Mouse (Mus musculus) cerebellum, postnatal 10 days (tissue): Measurements from ENCODE around the gene Gzmg.
A peak's percentile ranks its signal among the peaks of the same experiment; 100 is the strongest.
"Not testable (repeated sequence)": the region's sequence is repeated elsewhere in the genome, so short reads cannot be mapped to it uniquely, and the experiment has no call there.

Experiments
- DNase-seq, 2 experiments: peaks; one replicate each; pipeline ENCODE4 v3.0.0; 2021; ENCODE audit warnings: mixed read lengths in 2 of 2

Gene Gzmg

GRCm38 (mm10) chr14:56159479-56159878 lies at the start of gene Gzmg:
TSS of gene Gzmg (minus strand) at chr14:56159579.
- DNase-seq, result not testable (repeated sequence)

- DNase-seq, result no peak
Measured at GRCm38 (mm10) chr14:56205613-56206012, 46.2 kb upstream of the Gzmg start.

- peak; percentile 65 to 67 for DNase-seq
Measured at GRCm38 (mm10) chr14:56205021-56205420, 45.6 kb upstream of the Gzmg start.

- peak; percentile 86 to 87 for DNase-seq
Measured at GRCm38 (mm10) chr14:56203975-56204374, 44.6 kb upstream of the Gzmg start.

GRCm38 (mm10) chr14:56186946-56187345 lies 27.6 kb upstream of the Gzmg start:
- DNase-seq, result peak in 1 of 2 experiments; percentile 11

- DNase-seq, result no peak
Measured at GRCm38 (mm10) chr14:56186521-56186920, 27.1 kb upstream of the Gzmg start.

- DNase-seq, result peak; percentile 65 to 70
Measured at GRCm38 (mm10) chr14:56177651-56178050, 18.3 kb upstream of the Gzmg start.

GRCm38 (mm10) chr14:56174499-56174898 lies 15.1 kb upstream of the Gzmg start, which contains the start of gene Gzmn:
TSS of gene Gzmn (minus strand) at chr14:56174599.
- no peak for DNase-seq

GRCm38 (mm10) chr14:56173396-56173795 lies 14.0 kb upstream of the Gzmg start:
- no peak for DNase-seq

- no peak for DNase-seq
Measured at GRCm38 (mm10) chr14:56172744-56173143, 13.4 kb upstream of the Gzmg start.

GRCm38 (mm10) chr14:56168009-56168408 lies 8.6 kb upstream of the Gzmg start:
- no peak for DNase-seq

- peak; percentile 24 to 28 for DNase-seq
Measured at GRCm38 (mm10) chr14:56162109-56162508, 2.7 kb upstream of the Gzmg start.

GRCm38 (mm10) chr14:56155340-56155739 lies 4.0 kb downstream of the Gzmg start:
- peak in 1 of 2 experiments; percentile 8 for DNase-seq

GRCm38 (mm10) chr14:56133675-56134074 lies 25.7 kb downstream of the Gzmg start:
- peak; percentile 30 to 39 for DNase-seq

- DNase-seq, result not testable (repeated sequence)
Measured at GRCm38 (mm10) chr14:56132508-56132907, 26.9 kb downstream of the Gzmg start, which contains the start of gene Gzmd. TSS of gene Gzmd (minus strand) at chr14:56132608.

- no peak for DNase-seq
Measured at GRCm38 (mm10) chr14:56128341-56128740, 31.0 kb downstream of the Gzmg start.

- no peak for DNase-seq
Measured at GRCm38 (mm10) chr14:56123516-56123915, 35.9 kb downstream of the Gzmg start.

GRCm38 (mm10) chr14:56120525-56120924 lies 38.9 kb downstream of the Gzmg start, which contains the start of gene Gzme:
TSS of gene Gzme (minus strand) at chr14:56120625.
- no peak for DNase-seq

- DNase-seq, result not testable (repeated sequence)
Measured at GRCm38 (mm10) chr14:56115531-56116310, 43.7 kb downstream of the Gzmg start.
